Mouse (Mus musculus): ENCODE results near the gene Umps. TPM values are rescaled to one million over a fixed set of nuclear protein-coding genes. Genes with fewer than 3 reads are reported as not detected.

Gene Umps
- 24.5 and 25.5 TPM in 2 replicates for polyA plus RNA-seq (2014; fragmentation: Nextera tagmentation; extraction: Ambion mirVana)

- 1% methylated on average over 44 of the region's 44 CpGs for WGBS
- ATAC-seq (ENCODE audit: low read depth), result peak; percentile 97
- H3K4me3 ChIP-seq (ENCODE audit: low read depth, low read length), result peak within 1 kb of the TSS; percentile 85
Measured at GRCm38 (mm10) chr16:33966538-33967282, at the start of gene Umps. Gene Umps (minus strand): TSS chr16:33967038.

GRCm38 (mm10) chr16:34011991-34012845 lies 45.4 kb upstream of the Umps start:
- H3K9me3 ChIP-seq (ENCODE audit: control insufficient read depth, low read length), result no peaks in the 10 kb centered on the region
- ATAC-seq (ENCODE audit: low read depth), result no peak
- H3K4me3 ChIP-seq (ENCODE audit: low read depth, low read length), result no peak overlapping the region
- H3K27me3 ChIP-seq (ENCODE audit: control insufficient read depth, insufficient read depth, low read length), result no peaks in the 10 kb centered on the region
- no peak overlapping the region for H3K9ac ChIP-seq (replicated peaks; ENCODE audit: low read depth, low read length)
- H3K4me2 ChIP-seq (ENCODE audit: low read depth, low read length), result no peak overlapping the region
- peaks cover 14% of the 10 kb centered on the region for H3K36me3 ChIP-seq (ENCODE audit: control insufficient read depth, insufficient read depth, low read length)
- WGBS, result 88% methylated on average over 20 of the region's 20 CpGs
- no peak overlapping the region for H3K27ac ChIP-seq (ENCODE audit: low read depth, low read length)
- no peaks in the 10 kb centered on the region for H3K4me1 ChIP-seq (ENCODE audit: control insufficient read depth, insufficient read depth, low read length)

More at GRCm38 (mm10) chr16:33966538-33967282, at the start of gene Umps:
- Histone ChIP-seq H3K4me1 (ENCODE audit: control insufficient read depth, insufficient read depth, low read length) (peaks cover 4% of the 10 kb centered on the region; the same call in 1 of the 2 replicates), H3K36me3 (ENCODE audit: control insufficient read depth, insufficient read depth, low read length) (0 out of 2 replicates have a peak, but pooled peaks cover 1% of the 10 kb centered on the region), H3K4me2 (ENCODE audit: low read depth, low read length) (peak within 1 kb of the TSS; percentile 72), H3K27ac (ENCODE audit: low read depth, low read length) (peak within 1 kb of the TSS; percentile 34; the same call in 1 of the 2 replicates), H3K27me3 (ENCODE audit: control insufficient read depth, insufficient read depth, low read length) (no peaks in the 10 kb centered on the region), H3K9me3 (ENCODE audit: control insufficient read depth, low read length) (no peaks in the 10 kb centered on the region), H3K9ac (replicated peaks; ENCODE audit: low read depth, low read length) (peak within 1 kb of the TSS; percentile 65)

DNA sequence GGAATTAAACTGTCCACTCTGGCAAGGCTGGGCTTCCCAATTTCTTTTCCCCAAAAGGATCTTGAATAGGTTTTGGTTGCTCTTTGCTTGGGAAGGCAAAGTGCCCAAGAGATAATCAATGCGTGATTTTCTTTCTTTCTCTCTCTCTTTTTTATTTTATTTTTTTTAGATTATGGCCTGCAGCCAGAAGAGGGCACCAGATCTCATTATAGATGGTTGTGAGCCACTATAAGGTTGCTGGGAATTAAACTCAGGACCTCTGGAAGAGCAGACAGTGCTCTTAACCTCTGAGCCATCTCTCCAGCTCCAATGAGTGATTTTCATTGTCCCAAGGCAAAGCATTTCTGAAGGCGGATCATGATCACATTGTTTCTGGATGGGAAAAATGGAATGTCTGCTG lies 42.7 kb upstream of the Umps start:
- Histone ChIP-seq H3K36me3 (ENCODE audit: control insufficient read depth, insufficient read depth, low read length) (peaks cover 14% of the 10 kb centered on the region), H3K27ac (ENCODE audit: low read depth, low read length) (no peak overlapping the region), H3K27me3 (ENCODE audit: control insufficient read depth, insufficient read depth, low read length) (no peaks in the 10 kb centered on the region), H3K4me2 (ENCODE audit: low read depth, low read length) (no peak overlapping the region), H3K4me1 (ENCODE audit: control insufficient read depth, insufficient read depth, low read length) (peaks cover 2% of the 10 kb centered on the region; the same call in 1 of the 2 replicates), H3K9ac (replicated peaks; ENCODE audit: low read depth, low read length) (no peak overlapping the region), H3K4me3 (ENCODE audit: low read depth, low read length) (no peak overlapping the region), H3K9me3 (ENCODE audit: control insufficient read depth, low read length) (no peaks in the 10 kb centered on the region)
- no peak for ATAC-seq (ENCODE audit: low read depth)
- WGBS, result 97% methylated on average over 2 of the region's 2 CpGs

DNA sequence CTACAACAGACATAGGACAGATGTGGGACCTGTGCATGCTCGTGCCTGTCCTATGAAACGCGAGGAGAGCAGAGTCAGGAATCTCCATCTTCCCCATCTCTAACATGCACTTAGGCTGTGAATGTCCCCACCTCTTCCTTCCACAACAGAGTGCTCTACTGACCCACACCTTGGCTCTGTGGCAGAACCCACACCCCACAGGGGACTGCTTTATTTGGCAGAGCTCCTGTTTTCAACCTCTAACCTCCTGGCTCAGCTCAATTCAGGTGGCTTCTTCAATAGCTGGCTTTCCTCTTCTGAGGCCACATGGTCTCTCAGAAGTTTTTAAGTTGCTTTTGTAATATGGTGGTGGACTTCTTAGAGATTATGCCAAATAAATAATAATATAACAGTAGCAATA lies 39.1 kb upstream of the Umps start:
- H3K4me3 ChIP-seq (ENCODE audit: low read depth, low read length), result no peak overlapping the region
- H3K27me3 ChIP-seq (ENCODE audit: control insufficient read depth, insufficient read depth, low read length), result no peaks in the 10 kb centered on the region
- 98% methylated on average over 3 of the region's 3 CpGs for WGBS
- H3K9me3 ChIP-seq (ENCODE audit: control insufficient read depth, low read length), result no peaks in the 10 kb centered on the region
- H3K9ac ChIP-seq (replicated peaks; ENCODE audit: low read depth, low read length), result no peak overlapping the region
- no peak overlapping the region for H3K27ac ChIP-seq (ENCODE audit: low read depth, low read length)
- H3K36me3 ChIP-seq (ENCODE audit: control insufficient read depth, insufficient read depth, low read length), result peaks cover 1% of the 10 kb centered on the region; the same call in 1 of the 2 replicates
- H3K4me2 ChIP-seq (ENCODE audit: low read depth, low read length), result no peak overlapping the region
- H3K4me1 ChIP-seq (ENCODE audit: control insufficient read depth, insufficient read depth, low read length), result peaks cover 5% of the 10 kb centered on the region; the same call in 1 of the 2 replicates
- ATAC-seq (ENCODE audit: low read depth), result no peak

DNA sequence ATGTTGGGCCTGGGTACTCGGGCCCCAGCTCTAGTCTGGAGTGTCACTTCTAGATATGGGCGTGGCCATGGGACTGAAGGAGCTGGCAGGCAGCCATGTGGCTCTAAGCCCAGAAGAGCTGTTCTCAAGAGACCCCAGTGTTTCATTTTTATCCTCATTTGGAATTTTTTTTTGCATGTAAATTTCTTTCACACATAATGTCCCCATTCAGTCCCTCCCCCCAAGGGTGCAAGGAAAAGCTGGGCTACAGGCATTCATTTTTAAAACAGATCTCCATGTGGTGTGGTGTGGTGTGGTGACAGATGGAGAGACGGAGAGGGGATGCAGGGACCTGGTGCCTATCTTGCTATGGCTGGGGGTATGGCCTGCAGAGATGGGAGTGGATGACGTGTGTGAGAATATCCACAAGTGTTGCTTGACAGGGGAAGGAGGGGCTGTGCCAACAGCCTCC lies 37.3 kb upstream of the Umps start:
- H3K4me2 ChIP-seq (ENCODE audit: low read depth, low read length), result no peak overlapping the region
- no peaks in the 10 kb centered on the region for H3K9me3 ChIP-seq (ENCODE audit: control insufficient read depth, low read length)
- H3K27me3 ChIP-seq (ENCODE audit: control insufficient read depth, insufficient read depth, low read length), result no peaks in the 10 kb centered on the region
- H3K27ac ChIP-seq (ENCODE audit: low read depth, low read length), result 0 out of 2 replicates have a peak overlapping the region, but pooled peaks have one; percentile 10
- H3K4me3 ChIP-seq (ENCODE audit: low read depth, low read length), result no peak overlapping the region
- 32% methylated on average over 4 of the region's 4 CpGs for WGBS
- no peaks in the 10 kb centered on the region for H3K36me3 ChIP-seq (ENCODE audit: control insufficient read depth, insufficient read depth, low read length)
- peak; percentile 89 for ATAC-seq (ENCODE audit: low read depth)
- no peak overlapping the region for H3K9ac ChIP-seq (replicated peaks; ENCODE audit: low read depth, low read length)
- peaks cover 5% of the 10 kb centered on the region; the same call in 1 of the 2 replicates for H3K4me1 ChIP-seq (ENCODE audit: control insufficient read depth, insufficient read depth, low read length)

- H3K4me2 ChIP-seq (ENCODE audit: low read depth, low read length), result no peak overlapping the region
- peaks cover 5% of the 10 kb centered on the region; the same call in 1 of the 2 replicates for H3K4me1 ChIP-seq (ENCODE audit: control insufficient read depth, insufficient read depth, low read length)
- WGBS, result 39% methylated on average over 10 of the region's 10 CpGs
- no peaks in the 10 kb centered on the region for H3K9me3 ChIP-seq (ENCODE audit: control insufficient read depth, low read length)
- no peaks in the 10 kb centered on the region for H3K27me3 ChIP-seq (ENCODE audit: control insufficient read depth, insufficient read depth, low read length)
- no peak overlapping the region for H3K9ac ChIP-seq (replicated peaks; ENCODE audit: low read depth, low read length)
- no peak for ATAC-seq (ENCODE audit: low read depth)
- 0 out of 2 replicates have a peak overlapping the region, but pooled peaks have one; percentile 10 for H3K27ac ChIP-seq (ENCODE audit: low read depth, low read length)
- no peaks in the 10 kb centered on the region for H3K36me3 ChIP-seq (ENCODE audit: control insufficient read depth, insufficient read depth, low read length)
- no peak overlapping the region for H3K4me3 ChIP-seq (ENCODE audit: low read depth, low read length)
Measured at GRCm38 (mm10) chr16:34003566-34004127, 36.8 kb upstream of the Umps start.

GRCm38 (mm10) chr16:34000715-34001114 lies 33.9 kb upstream of the Umps start:
- Histone ChIP-seq H3K36me3 (ENCODE audit: control insufficient read depth, insufficient read depth, low read length) (no peaks in the 10 kb centered on the region), H3K27ac (ENCODE audit: low read depth, low read length) (no peak overlapping the region), H3K4me3 (ENCODE audit: low read depth, low read length) (no peak overlapping the region), H3K27me3 (ENCODE audit: control insufficient read depth, insufficient read depth, low read length) (no peaks in the 10 kb centered on the region), H3K9me3 (ENCODE audit: control insufficient read depth, low read length) (no peaks in the 10 kb centered on the region), H3K9ac (replicated peaks; ENCODE audit: low read depth, low read length) (no peak overlapping the region), H3K4me2 (ENCODE audit: low read depth, low read length) (no peak overlapping the region), H3K4me1 (ENCODE audit: control insufficient read depth, insufficient read depth, low read length) (peaks cover 5% of the 10 kb centered on the region; the same call in 1 of the 2 replicates)
- 87% methylated on average over 8 of the region's 8 CpGs for WGBS
- no peak for ATAC-seq (ENCODE audit: low read depth)

- ATAC-seq (ENCODE audit: low read depth), result no peak
- Histone ChIP-seq H3K9me3 (ENCODE audit: control insufficient read depth, low read length) (no peaks in the 10 kb centered on the region), H3K4me1 (ENCODE audit: control insufficient read depth, insufficient read depth, low read length) (peaks cover 1% of the 10 kb centered on the region; the same call in 1 of the 2 replicates), H3K36me3 (ENCODE audit: control insufficient read depth, insufficient read depth, low read length) (no peaks in the 10 kb centered on the region), H3K27ac (ENCODE audit: low read depth, low read length) (no peak overlapping the region), H3K4me2 (ENCODE audit: low read depth, low read length) (no peak overlapping the region), H3K4me3 (ENCODE audit: low read depth, low read length) (no peak overlapping the region), H3K27me3 (ENCODE audit: control insufficient read depth, insufficient read depth, low read length) (no peaks in the 10 kb centered on the region), H3K9ac (replicated peaks; ENCODE audit: low read depth, low read length) (no peak overlapping the region)
- WGBS, result 33% methylated on average over 3 of the region's 3 CpGs
Measured at GRCm38 (mm10) chr16:33999388-33999787, 32.5 kb upstream of the Umps start.
